Mouse (Mus musculus): ENCODE data around the gene D2hgdh.

GRCm38 (mm10) chr1:93794526-93794925 lies 30.2 kb upstream of the D2hgdh start:
- TF ChIP-seq USF1 (IDR thresholded peaks at IDR 0.05; ENCODE audit: low read depth): no peak
- TF ChIP-seq POLR2A (IDR thresholded peaks at IDR 0.05; ENCODE audit: insufficient read length, low read depth): no peak
- no peak for TF ChIP-seq E2F4 (IDR thresholded peaks at IDR 0.05; ENCODE audit: insufficient read depth)
- no peak for TF ChIP-seq REST (IDR thresholded peaks at IDR 0.05; ENCODE audit: insufficient read depth, insufficient read length)
- no peak for TF ChIP-seq SRF (IDR thresholded peaks at IDR 0.05; ENCODE audit: control insufficient read depth, insufficient read length, low read depth)
- TF ChIP-seq POLR2AphosphoS2 (IDR thresholded peaks at IDR 0.05; ENCODE audit: insufficient read length, low read depth): no peak
- TF ChIP-seq TCF12 (IDR thresholded peaks at IDR 0.05; ENCODE audit: insufficient read depth, poor library complexity, severe bottlenecking): no peak
- no peak for TF ChIP-seq MYOD1 (IDR thresholded peaks at IDR 0.05; ENCODE audit: control insufficient read depth in 1 of 3, insufficient read length in 2 of 3, low read depth in 2 of 3)
- TF ChIP-seq MYOG (IDR thresholded peaks at IDR 0.05; ENCODE audit: control insufficient read depth in 1 of 3, insufficient read depth in 1 of 3, insufficient read length in 2 of 3, low read depth in 2 of 3): no peak
- no peak for TF ChIP-seq MAX (IDR thresholded peaks at IDR 0.05; ENCODE audit: low read depth)

All from myocyte (in vitro differentiated cells).